Mouse (Mus musculus) myocyte (in vitro differentiated cells): ENCODE results near the gene Adam12.

Experiments used
- CEBPB ChIP-seq: IDR thresholded peaks from 2 replicates; pipeline ENCODE4 v1.6.1; 2011; ENCODE audit warnings: mild to moderate bottlenecking, moderate library complexity; ENCODE audit not compliant: poor library complexity, insufficient read depth, severe bottlenecking
- MAX ChIP-seq: IDR thresholded peaks from one replicate; pipeline ENCODE4 v1.6.1; 2011; ENCODE audit warnings: low read depth, mild to moderate bottlenecking, control low read depth
- MYOG ChIP-seq, 3 experiments: IDR thresholded peaks; one replicate each; pipeline ENCODE4 v1.6.1; 2011; ENCODE audit warnings: control low read depth in 2 of 3, low read depth in 2 of 3, mild to moderate bottlenecking in 2 of 3; ENCODE audit not compliant: insufficient read length in 2 of 3, control insufficient read depth in 1 of 3, insufficient read depth in 1 of 3
- POLR2A ChIP-seq: IDR thresholded peaks from one replicate; pipeline ENCODE4 v1.6.1; 2011; ENCODE audit warnings: low read depth, mild to moderate bottlenecking, control low read depth, moderate library complexity; ENCODE audit not compliant: insufficient read length
- POLR2AphosphoS2 ChIP-seq: IDR thresholded peaks from one replicate; pipeline ENCODE4 v1.6.1; 2011; ENCODE audit warnings: low read depth, control low read depth; ENCODE audit not compliant: insufficient read length
- SRF ChIP-seq: IDR thresholded peaks from one replicate; pipeline ENCODE4 v1.6.1; 2011; ENCODE audit warnings: low read depth; ENCODE audit not compliant: control insufficient read depth, insufficient read length
- TCF3 ChIP-seq: IDR thresholded peaks from one replicate; pipeline ENCODE4 v1.6.1; 2011; ENCODE audit warnings: low read depth, control low read depth; ENCODE audit not compliant: insufficient read length
- USF1 ChIP-seq: IDR thresholded peaks from one replicate; pipeline ENCODE4 v1.6.1; 2011; ENCODE audit warnings: low read depth, mild to moderate bottlenecking, control low read depth, moderate library complexity

GRCm38 (mm10) chr7:134009157-134009556, 222.8 kb downstream of the Adam12 start:
- TF ChIP-seq CEBPB: no peak
- TF ChIP-seq USF1: no peak
- TF ChIP-seq MYOG (IDR thresholded peaks at IDR 0.05; ENCODE audit: control insufficient read depth in 1 of 3, insufficient read depth in 1 of 3, insufficient read length in 2 of 3, low read depth in 2 of 3): no peak
- no peak for TF ChIP-seq POLR2A
- no peak for TF ChIP-seq SRF
- no peak for TF ChIP-seq POLR2AphosphoS2
- TF ChIP-seq MAX: no peak
- TF ChIP-seq TCF3: no peak
